Mouse (Mus musculus): ENCODE measurements at regions not wholly inside any gene's neighbourhood (a gene's known extent, or its start where the extent isn't known, plus 50 kb on each side); places are given as distances from the start of the nearest gene placed in this dataset.

DNA sequence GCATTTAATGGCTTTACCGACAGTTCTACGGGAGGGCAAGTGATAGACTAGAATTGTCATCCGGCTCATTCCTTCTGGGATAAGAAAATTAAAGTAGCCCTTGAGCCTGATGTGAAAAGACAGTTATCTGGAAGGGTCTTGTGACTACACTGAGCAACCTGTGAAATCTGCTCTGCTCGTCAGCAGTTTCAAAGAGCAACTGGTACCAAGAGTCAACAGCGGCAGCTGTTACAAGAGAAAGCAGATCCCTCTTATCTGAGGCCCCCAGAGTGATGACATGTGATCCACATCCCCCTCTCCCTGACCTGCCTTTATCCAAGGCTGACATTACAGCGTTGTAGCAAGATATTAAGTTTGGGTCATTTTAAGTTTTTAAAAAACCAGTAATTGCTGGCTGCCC, 52.6 kb upstream of the Unc13c start:
- no peak for DNase-seq (ENCODE audit: low spot score in 2 of 2)

DNA sequence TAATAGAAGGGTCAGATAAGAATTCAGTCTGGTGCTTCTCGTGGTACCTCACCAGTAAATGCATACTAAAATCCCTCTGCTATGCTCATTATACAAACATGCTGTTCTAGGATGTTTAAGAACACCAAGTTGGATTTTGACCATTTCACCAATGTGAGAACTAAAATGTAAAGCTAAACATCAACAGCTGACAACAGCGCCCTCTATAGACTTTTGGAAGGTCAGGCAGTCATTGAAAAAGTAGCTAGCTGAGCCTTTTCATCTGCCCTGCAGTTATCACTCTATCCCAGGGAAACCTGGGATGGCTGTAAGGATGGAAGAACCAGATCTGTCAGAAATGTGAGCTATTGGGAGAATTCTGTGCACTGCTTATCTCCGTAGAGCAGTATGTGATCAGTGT, 55.2 kb upstream of the Unc13c start:
- DNase-seq (ENCODE audit: low spot score in 2 of 2) = no peak

DNA sequence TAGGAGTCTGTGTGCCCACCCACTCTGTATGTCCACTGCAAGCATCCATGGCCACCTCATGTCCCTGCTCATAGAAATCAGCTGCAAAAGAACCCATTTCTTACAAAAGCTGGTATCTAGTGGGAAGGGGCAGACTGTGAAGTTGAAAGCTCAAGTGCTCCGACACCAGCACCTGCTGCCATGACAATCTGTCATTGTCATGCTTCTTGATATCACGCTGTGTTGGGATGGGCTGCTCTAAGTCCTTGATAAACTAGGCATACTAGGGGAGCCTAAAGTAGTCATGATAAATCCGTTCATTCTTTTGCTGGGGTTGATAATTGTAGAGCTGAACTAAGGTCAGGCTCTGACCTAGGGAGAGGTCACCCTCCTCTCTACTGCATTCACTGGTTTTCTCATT, 57.4 kb upstream of the Unc13c start:
- DNase-seq (ENCODE audit: low spot score in 2 of 2) = no peak

DNA sequence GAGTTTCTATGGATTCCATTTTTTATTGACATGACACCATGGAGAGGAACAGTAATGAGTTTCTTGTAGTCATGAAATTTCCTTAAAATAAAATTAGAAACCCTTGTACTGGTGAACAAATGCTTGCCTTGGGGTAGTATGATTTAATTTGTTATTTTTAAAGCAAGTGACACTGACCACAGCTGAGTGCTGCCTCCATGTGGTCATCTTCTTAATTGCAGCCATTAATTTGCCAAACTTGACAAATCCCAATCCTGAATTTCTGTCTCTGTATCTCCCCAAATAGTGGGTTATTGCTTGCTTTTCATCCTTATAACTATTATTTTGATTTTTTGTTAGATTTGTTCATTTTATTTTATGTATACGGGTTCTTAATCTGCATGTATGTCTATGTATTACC, 59.7 kb upstream of the Unc13c start:
- peak; percentile 33 to 34 for DNase-seq (ENCODE audit: low spot score in 2 of 2)

DNA sequence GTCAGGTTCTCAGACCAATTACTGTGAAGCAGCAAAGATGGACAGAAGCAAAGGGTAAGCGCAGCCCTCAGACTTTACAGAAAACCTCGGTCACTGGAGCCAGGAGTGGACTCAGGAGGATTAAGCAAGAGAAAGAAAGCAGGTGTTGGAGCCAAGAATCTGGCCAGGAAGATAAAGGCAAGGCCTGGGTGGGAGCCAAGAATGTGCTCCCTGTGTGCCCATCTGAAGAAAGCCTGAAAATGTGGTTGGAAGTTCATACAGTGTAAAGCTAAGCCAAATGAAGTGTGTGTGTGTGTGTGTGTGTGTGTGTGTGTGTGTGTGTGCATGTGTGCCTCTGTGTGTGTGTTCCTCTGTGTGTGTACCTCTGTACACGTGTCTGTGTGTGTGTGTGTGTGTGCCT, 64.2 kb upstream of the Wdr72 start:
- no peak for DNase-seq (ENCODE audit: low spot score in 2 of 2)

DNA sequence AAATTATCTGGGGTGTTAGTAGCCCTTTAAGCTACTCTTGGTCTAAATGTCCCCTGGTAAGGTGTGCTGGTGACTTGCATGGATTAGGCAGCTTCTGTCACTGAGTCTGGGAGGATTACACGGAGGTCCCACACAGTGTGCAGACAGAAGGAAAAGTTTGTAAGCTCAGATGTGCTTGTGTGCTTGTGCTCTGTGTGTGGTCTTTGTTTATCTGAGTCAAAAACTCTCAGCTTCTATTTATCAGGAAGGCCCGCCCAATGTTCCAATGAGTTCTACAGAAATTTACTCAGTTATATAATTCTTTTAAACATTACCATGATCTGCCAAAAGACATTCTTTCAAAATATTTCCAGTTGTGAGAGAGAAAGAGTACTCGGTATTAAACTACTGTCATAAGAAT, 60.4 kb upstream of the Wdr72 start:
- no peak for DNase-seq (ENCODE audit: low spot score in 2 of 2)

DNA sequence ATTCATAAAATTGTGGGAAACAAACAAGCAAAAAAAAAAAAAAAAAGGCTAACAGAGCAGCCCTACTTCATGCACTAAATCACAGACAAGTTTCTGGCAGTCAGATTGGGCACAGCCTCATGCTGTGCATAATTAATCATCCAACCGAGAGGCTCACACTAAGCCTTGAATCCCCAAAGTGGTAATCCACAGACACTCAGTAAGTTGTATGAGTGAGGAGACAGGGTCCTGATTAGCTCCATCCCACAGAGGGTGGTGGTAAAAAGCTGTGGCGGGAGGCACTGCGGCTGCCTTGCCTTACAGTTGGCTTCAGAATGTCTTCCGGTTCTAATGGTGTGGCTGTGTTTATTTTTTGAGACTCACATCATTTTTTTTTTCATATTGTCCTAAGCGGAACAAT, 53.4 kb upstream of the Wdr72 start:
- no peak for DNase-seq (ENCODE audit: low spot score in 2 of 2)

DNA sequence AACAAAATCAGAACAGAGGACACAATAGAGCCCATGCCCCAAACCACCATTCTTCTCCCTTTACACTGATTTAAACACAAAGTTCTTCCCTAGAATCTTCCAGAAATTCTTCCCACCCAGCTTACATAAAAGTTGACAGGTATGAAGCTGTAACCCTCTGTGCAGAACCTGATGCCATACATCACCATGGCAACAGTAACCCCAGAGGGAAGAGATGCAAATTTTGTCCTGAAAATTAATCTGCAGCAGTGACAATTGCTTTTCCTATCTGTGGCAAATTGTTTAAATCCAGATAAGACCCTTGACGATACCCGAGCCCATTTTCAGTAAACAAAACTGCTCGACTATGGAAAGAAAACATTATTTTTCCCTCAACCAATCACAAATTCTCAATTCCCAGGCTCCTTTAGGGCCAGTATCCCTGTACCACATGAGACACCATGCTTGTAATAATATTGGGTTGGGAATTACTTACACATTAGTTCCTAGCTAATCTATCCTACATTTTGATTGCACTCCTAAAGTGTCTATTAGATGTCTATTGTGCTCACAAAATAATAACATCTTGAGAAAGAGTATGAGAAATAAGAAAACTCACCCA, 52.6 kb upstream of the Wdr72 start:
- no peak for DNase-seq (ENCODE audit: low spot score in 2 of 2)

DNA sequence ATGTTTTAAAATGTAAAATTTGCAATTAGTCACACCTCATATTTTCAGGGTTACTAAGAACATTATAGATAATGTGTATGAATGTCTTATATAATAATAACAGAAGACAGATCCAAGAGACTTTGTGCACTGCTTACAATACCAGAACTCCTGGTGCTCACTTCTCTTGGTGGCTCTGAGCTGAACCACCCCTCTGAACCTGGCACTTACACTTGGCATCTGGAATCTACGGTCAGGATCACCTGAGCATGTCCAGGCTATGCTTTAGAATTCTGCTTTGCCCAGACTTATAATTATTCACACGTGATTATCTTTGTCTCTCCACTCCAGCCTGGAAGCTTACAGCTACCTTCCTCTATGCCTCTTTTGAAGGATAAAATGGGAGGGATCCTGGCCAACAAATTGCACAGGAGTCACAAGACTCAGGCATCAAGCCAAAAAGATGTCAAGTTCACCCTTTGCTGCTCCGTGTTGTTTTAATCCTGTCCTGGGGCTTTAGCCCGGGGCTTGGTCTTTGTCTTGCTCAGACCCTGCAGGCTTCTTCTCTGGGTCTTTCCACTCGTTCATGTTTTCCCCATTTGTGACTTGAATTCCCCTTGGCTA, 51.8 kb upstream of the Wdr72 start:
- no peak for DNase-seq (ENCODE audit: low spot score in 2 of 2)

All from layer of hippocampus, postnatal 10 days (tissue).